Mouse (Mus musculus) retina, postnatal 7 days (tissue): Measurements from ENCODE around the gene Tmem30c.

Experiments
- DNase-seq: peaks from one replicate; pipeline ENCODE4 v3.0.0-alpha.2; 2012; ENCODE audit warnings: low read depth, low spot score

The Tmem30c gene

GRCm38 (mm10) chr16:57292765-57293164 is at the start of gene Tmem30c:
Gene Tmem30c, minus strand, starts transcription at chr16:57292865.
- DNase-seq, result no peak

DNA sequence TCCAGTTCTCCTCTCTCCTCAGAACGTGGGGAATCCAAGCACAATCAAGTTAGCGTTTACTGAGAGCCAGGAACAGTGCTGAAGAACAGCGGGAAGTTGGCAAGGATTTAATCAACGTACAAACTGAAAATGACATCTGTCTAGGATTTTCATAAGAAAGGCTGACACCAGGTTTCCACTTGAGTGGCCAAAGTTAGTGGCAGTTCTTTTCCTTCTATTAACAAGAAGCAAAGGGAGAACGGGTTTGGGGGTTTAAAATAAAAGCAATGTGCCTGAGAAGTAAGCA is 47.9 kb upstream of the Tmem30c start:
- DNase-seq, result no peak

DNA sequence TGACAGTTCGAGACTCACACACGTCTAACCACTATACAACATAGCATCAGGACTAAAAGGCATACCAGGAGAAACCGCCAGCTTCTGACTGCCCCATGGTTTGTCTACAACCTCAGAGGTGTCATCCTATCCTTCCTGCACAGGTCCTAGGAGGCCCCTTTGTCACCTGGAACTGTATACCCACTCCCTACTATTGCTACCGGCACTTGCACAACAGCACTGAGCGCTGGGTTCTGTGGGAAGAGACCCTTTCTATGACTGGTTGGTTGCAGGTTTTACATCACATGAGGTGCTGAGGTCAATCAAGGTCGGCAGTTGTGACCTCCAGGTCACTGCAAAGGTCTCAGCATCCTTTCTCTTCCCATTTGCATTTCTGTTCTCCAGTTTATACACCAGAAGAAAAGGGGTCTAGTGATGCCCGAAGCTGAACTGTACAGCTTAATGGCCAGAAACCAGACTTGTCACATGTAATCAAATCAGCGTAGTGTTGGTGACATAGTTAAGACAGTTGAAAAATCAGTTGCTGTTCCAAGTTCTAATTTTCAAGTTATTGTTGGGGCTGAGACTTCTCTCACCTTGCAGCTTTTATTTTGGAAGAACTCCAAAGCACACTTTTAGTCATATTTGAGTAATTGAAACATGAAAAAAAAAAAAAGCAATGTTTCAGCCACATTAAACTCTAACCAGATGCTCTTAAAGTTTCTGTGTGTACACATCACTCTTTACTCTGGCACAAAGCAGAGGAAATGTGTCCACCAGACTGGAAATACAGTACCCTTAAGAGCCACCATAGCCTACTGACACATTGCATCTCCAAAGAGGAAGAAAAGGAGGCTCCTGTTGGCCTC is 47.3 kb upstream of the Tmem30c start:
- no peak for DNase-seq

GRCm38 (mm10) chr16:57336770-57337423 is 44.2 kb upstream of the Tmem30c start:
- DNase-seq, result no peak

DNA sequence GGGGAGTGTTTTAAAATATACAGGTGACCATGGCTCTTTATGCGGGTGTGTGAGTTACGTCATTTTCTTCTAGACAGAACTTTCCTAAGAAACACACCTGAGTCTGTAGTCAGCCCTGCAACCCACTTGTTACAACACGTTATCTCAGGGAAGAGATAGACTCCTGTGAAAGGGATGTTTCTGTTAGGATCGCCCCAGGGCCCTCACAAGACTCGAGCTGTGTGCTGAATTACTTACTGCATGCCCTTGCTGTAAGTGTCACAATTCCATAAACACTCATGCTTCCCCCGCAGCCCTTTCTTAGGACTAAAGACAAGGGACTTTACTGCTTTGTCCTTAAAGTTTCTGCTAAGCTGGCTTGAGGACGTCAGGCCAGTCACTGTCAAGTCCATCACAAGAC is 39.6 kb upstream of the Tmem30c start:
- DNase-seq, result no peak

- DNase-seq, result no peak
Observed at GRCm38 (mm10) chr16:57330111-57330510, 37.4 kb upstream of the Tmem30c start.

GRCm38 (mm10) chr16:57329028-57329427 is 36.4 kb upstream of the Tmem30c start:
- DNase-seq, result no peak

DNA sequence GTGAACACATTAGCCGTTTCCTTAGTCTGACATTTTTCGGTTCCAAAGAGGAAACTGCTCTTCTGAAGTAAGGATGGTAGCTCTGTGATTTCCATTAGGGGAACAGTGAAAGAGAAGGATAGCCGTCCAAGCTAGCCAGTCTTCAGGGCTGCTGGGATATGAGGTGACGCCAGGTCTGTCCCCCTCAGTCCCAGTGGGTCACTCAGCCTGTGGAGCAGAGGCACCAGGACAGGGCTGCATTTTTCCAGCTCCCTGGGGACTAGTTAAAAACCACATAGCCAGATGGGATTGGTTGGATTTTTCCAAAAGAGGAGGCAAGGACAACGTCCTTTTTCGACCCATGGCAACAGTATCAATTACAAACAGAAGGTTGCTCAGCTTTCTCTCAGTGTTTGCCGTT is 34.3 kb upstream of the Tmem30c start:
- no peak for DNase-seq

GRCm38 (mm10) chr16:57319284-57320124 is 26.8 kb upstream of the Tmem30c start:
- DNase-seq, result no peak

GRCm38 (mm10) chr16:57318637-57319125 is 26.0 kb upstream of the Tmem30c start:
- no peak for DNase-seq

DNA sequence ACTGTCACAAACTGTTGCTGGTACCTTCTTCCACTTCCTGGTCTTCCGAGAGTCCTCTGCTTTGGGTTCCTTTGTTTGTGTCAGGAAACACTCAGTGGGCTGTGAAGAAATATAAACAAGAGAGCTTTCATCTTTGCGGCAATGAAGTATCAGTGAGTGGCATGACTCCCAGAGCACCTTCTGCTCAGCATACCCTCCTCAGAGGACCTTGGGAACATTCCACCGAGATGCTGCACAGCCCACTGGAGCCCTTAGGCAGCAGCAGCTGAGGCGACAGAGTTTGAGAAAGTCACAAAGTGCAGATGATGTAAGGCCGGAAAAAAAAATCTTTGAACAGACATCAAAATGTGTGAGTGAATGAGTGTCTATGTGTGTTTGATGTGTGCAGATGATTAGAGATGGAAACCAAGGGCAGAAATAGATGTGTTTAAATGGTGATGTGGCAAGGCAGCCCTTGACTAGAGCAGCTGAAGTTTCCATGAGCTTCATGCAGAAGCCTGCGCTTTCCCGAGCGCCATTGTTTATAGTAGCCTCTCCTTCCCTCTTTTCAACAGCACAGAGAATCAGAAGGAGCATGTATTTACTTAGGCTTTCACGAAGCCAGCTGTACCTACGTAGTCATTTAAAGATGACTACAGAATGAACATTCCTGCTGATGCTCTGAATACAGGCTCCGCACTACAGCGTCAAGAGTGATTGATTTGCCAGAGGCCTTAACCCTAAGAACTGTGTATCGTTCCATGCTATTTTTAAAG is 25.4 kb upstream of the Tmem30c start:
- no peak for DNase-seq

DNA sequence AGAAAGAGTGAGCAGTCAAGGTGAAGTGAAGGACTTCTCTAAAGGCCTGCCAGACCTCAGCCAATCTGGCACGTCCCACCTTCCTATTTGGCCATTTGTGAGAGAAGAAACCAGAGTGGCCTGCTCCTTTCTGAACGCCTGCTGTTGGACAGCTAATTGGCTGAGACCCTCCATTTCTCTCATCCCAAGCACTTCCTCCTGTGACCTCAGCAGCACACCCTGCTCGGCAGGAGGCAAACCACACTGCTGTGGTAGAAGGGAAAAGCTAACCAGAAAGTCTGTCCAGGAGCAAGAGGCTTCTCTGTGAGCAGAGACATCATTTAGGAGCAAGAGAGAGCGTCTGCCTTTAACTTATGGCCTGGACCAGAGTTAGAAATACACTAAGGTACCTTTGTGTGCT is 24.5 kb upstream of the Tmem30c start:
- no peak for DNase-seq

DNA sequence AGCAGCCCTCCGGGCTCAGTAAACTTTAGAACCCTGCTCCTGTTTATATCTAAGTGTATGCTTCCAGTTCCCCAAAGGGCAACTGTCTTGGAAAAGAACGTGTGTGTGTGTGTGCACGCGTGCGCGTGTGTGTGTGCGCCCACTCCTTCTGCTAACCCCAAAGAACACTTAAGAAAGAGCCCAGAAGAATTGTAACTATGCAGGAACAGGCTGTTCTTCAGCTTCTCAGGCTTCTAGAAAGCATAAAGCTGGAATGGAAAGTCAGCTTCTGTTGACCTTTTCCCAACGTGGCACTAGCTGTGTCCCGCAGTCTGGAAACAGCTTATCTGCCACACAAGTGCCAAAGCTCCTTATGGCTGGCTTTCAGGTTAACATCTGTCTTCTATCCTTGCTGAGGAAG is 22.4 kb upstream of the Tmem30c start:
- no peak for DNase-seq

DNA sequence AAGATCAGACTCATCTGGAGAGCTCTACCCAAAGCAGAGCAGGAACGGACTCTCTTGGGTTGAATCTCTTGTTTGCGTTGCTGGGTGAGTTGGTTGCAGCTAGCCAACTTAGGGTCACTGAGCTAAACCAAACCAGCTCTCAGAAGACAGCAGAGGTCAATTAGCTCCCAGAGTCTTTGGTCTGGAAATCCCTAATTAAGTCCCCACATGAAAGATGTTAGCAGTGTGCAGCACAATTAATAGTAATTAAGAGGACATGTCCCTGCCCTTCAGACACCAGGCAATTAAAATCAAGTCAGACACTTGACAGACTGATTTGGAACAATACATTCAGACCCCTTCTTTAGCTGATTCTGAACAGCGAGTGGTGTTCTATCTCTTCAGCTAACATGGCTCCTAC is 21.6 kb upstream of the Tmem30c start:
- no peak for DNase-seq

- DNase-seq, result no peak
Observed at GRCm38 (mm10) chr16:57313487-57313886, 20.8 kb upstream of the Tmem30c start.

- DNase-seq, result no peak
Observed at GRCm38 (mm10) chr16:57312130-57312529, 19.5 kb upstream of the Tmem30c start.

DNA sequence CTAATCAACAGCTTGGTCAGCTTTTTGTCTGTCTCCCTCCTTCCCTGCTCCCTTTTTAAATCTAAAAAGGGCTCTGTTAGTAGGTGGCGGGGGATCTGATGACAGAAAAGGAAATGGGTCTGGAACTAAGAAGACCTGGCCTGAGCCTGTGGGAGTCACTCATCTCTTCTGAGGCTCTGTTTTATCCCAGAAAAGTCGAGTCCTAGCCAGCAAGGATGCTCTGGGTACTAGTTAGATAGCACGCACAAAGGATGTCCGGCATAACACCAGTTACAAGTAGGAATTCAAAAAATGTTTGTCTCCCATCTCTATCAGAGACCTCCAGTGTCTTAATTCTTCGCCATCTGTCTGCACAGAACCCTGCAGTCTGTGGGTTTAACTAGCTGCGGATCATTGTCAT is 12.8 kb upstream of the Tmem30c start:
- DNase-seq, result no peak

- no peak for DNase-seq
Observed at GRCm38 (mm10) chr16:57303716-57304115, 11.1 kb upstream of the Tmem30c start.

- DNase-seq, result no peak
Observed at GRCm38 (mm10) chr16:57302792-57303698, 10.4 kb upstream of the Tmem30c start.

GRCm38 (mm10) chr16:57301512-57302115 is 8.9 kb upstream of the Tmem30c start:
- DNase-seq, result no peak
